Mouse (Mus musculus): ENCODE measurements around the gene Igsf3.

The Igsf3 gene

GRCm38 (mm10) chr3:101507766-101508165 lies 130.9 kb downstream of the Igsf3 start:
- DNase-seq = no peak

DNA sequence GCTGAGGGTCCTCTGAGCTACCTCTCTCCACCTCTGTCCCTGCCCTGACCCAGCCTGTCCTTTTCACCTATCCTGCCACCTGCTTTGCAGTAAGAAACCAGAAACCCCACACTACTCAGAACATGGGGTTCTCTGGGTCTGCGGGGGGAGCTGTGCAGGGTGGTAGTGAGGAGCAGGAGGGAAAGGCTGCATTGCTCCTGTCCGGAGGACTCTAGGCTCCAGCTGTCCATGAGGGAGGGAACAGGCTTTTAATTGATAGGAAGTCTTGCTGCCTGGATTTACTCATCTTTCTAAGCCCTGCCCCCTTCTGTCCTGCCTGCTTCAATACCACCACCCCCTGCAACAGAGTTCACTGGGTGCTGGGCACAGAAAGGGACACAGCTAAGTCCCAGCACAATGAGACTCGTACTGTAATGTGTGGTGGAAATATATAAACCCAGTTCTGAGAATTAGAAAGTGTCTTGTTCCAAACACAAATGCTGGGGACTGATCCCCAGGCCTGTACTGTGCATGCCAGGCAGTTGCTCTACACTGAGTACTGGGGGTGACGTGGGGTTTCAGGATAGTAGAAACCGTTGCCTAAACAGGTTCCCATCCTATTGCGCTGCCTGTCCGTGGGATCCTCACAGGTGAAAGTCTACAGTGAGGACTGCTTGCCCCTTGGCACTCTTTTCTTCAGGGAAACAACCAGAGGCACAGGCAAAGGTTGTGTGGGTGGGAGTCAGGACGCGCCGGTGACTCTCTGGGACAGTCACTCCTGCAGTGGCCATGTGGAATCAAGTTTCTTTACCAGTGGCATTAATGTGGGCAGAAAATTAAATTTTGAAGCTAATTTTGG lies 133.0 kb downstream of the Igsf3 start:
- no peak for DNase-seq

- no peak for DNase-seq
Measured at GRCm38 (mm10) chr3:101510632-101511031, 133.7 kb downstream of the Igsf3 start.

All from embryo, embryonic 11 days (tissue).